Mouse (Mus musculus) heart, postnatal 0 days (tissue): ENCODE data around the gene Topbp1.

Experiments
- CTCF ChIP-seq: IDR thresholded peaks from 2 replicates; pipeline ENCODE4 v1.5.1; 2016; ENCODE audit warnings: antibody characterized with exemption, control low read depth, low read depth
- EP300 ChIP-seq: IDR thresholded peaks from 2 replicates; pipeline ENCODE4 v1.6.1; 2016; ENCODE audit warnings: antibody characterized with exemption, low read depth

- TF ChIP-seq CTCF (no peak), EP300 (no peak)
Measured at GRCm38 (mm10) chr9:103387011-103387653, 82.1 kb downstream of the Topbp1 start.
